Mouse (Mus musculus) retina, adult 2 months (tissue): ENCODE results near the gene Vps8.
A peak's percentile ranks its signal among the peaks of the same experiment; 100 is the strongest.

Experiments
- DNase-seq: peaks from one replicate; pipeline ENCODE4 v3.0.0-alpha.2; 2012; ENCODE audit warnings: low read depth, low spot score

Gene Vps8

DNA sequence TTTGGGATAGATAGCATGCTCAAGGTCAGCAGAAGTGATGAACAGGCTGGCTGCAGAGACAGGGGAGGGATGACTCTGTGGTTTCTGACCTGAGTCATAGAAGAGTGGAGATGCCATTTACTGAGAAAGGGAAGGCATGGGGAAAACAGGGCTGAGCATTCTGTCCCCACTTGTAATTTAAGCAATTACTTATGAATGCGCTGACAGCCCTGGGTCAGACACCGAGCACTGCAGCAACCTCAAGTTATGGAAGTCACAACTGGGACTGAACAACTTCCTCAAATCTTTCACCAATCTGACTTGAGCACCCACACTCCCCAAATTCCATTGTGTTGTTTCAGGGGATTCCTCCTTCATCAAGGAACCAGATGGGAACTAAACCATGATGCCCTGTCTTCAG lies 19.5 kb upstream of the Vps8 start:
- no peak for DNase-seq

DNA sequence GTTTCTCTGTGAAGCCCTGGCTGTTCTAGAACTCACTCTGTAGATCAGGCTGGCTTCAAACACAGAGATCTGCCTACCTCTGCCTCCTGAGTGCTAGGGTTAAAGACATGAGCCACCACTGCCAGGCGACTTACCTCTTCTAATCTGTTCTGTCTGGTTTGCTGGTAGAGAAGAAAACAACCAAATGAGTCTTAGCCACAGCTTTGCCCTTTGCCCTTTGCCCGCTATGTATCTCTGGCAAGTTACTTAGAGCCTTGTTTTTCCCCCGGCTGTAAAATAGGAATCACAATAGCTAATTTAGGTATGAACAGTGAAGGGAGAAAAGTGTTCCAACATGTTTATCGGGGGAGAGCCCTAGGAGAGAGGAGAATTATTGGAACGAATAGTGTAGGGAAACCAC lies 18.3 kb upstream of the Vps8 start:
- DNase-seq, result no peak

DNA sequence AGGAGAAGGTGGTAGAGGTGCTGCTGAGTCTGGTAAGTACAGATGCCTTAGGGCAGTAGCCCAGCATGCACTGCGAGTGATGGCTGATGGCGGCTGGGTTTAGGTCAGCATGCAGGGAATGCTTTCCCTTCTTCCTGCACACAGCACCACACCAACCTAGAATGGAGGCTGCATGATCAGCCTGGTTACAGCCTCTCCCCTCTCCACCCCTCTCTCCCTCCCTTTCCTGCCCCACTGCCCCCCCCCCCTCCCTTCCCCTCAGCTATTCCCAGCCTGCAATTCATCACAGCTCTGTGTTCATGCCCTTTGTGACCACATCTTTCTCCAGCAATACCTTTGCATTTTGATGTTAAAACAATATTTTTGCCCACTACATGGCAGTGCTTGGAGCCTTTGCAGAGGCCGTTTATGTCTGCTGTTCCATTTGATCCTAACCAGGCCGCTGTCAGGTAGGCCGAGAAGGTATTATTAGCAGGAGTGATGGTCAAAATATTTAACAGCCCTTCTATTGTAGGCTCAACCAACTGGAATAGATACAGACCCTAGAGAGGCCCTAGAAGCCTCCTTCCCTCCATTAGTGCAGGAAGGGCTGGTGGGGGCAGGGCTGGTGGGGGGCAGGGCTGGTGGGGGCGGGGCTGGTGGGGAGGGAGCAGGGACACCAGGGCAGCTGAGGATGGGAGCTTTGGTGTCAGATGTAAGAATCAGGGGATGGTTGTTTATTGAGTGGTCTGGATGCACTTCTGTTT lies 17.5 kb upstream of the Vps8 start:
- DNase-seq, result no peak

DNA sequence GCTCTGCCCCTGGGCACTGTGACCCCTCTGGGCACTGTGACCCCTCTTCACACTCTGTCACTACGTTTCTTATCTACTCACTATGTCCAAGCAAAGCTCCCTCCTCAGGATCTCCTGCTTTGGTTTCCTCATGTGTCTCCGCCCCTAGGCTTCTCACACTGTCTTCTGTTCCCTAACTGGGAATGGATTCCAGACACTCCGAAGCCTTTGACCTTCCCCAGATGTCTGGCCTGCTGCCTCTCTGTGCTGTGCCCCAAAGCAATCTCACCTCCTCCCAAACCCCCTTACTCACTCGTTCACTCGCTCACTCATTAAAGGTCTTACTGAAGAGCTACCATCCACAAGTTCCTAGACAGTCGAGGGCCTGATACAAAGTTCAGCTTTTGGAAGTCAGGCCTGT lies 16.8 kb upstream of the Vps8 start:
- no peak for DNase-seq

DNA sequence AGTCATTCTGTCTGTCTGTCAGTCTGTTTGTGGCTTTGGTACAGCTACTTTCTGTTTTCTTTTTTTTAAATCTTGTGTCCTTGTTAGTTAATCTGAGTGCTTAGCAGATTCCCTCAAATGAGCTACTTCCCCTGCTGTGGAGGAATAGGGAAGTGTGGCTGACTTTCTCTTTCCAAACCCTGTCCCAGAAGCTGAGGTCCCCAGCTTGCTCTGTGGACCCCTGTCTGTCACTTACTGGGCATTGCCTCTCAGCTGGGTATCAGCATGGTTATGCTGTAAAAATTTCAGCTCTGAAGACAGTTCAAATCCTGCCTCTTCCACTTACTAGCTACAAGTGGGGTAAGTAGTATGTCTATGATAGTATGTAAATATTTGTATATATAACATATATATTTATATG lies 11.1 kb upstream of the Vps8 start:
- DNase-seq, result no peak

DNA sequence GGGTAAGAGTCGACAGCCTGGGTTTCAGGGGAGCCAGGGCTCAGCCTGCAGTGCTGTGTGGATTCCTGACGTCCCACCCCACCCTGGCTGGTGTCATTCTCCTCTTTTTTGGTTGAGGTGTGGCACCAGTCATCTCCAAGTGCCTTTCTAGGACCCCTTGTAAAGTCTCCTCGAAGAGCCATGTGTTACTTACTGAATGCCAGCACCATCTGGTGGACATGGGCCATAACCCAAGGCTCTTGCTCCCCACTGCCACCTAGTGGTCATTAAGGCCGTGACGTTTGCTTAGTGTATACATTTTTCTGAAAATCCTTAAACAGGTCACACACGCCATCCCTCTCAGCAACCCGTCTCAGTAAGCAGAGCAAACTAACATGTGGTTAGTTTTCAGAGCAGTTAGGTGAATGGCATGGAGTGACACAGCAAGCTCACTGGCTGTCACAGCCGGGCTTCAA lies 10.3 kb upstream of the Vps8 start:
- DNase-seq, result peak; percentile 69

DNA sequence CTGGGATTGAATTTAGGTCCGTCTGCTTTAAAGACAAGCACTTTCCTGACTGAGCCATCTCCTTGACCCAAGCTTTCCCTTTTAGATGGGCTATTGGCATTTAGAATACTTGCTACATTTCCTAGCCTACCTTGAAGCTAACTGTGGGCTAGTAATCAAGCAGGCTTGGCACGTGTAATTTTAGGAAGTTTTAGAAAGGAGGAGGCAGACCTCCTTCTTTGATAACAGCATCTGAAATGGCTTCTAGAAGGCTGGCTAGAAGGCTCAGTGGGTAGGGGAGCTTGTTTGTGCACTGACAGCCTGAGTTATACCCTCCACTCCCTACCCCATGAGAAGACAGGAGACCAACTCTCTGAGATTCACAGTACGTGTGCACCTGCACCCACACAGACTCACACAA lies 9.1 kb upstream of the Vps8 start:
- no peak for DNase-seq

DNA sequence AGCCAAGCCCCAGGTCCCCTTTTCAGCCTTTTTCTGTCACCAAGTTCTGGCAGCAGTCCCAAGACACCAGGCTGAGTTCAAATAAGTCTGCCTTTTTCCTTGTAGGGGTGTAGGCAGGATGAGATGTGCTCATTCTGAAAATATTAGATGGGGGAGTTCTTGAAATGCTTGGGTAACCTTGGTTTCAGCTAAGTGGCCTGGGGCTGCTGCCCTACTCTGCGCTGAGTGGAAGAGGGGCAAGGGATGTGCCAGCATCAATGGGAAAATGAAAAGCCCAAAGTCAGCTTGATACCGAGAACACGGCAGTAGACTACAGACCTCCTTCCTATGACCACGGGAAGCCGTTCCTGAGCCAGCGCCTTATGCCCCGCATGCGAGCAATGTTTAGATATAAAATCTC lies 7.8 kb upstream of the Vps8 start:
- DNase-seq, result no peak

DNA sequence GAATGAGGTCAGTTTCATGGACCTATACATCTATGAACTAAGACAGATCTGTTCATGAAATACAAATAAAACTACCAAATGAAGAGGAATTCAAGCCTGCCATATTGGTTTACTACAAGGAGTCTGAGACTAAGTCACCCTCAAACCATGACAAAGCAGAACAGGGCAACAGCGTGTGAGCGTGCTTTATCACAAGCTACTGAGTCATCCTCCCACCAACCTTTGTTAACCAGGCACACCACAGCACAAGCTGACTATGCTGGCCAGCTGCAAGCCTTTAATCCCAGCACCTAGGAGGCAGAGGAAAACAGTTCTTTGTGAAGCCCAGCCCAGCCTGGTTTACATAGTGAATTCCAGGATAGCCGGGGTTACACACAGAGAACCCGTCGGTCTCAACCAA lies 4.9 kb upstream of the Vps8 start:
- no peak for DNase-seq

DNA sequence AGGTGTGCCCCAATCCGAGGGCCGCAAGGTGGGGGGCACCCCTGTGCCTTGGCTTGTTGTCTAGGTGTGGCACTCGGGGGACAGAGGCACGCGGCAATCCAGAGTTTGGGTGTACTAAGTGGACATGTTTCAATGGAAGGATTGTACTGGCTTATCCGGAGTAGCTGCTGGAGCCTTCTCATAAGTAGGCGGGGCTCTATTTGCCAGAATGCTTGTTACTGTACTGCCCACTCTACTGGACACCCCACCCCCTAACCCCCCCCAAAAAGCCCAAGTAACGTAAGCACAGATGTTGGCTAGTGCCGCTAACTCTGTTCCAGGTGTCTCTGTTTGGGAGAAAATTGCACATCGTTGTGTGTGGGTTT lies 610 bp downstream of the Vps8 start:
- peak; percentile 38 for DNase-seq

DNA sequence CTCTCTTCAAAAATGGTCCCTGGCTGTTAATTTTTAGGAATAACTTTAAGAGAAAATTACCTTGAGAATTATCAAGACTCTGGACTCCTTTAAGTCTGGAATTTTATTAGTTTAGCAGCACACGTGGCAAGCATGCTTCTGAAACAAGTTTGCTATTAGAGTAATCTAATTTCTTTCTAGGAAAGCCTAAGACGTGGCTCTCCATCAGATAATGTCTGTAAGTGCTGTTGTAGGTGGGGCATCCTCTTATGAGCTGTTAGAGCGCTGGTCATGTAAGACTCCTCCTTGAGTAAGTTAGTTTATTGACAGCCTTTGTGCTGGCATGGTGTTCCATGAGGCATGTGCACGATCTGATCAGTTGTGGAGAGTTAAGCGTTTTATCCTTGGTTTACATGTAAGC lies 5.2 kb downstream of the Vps8 start:
- DNase-seq, result no peak

DNA sequence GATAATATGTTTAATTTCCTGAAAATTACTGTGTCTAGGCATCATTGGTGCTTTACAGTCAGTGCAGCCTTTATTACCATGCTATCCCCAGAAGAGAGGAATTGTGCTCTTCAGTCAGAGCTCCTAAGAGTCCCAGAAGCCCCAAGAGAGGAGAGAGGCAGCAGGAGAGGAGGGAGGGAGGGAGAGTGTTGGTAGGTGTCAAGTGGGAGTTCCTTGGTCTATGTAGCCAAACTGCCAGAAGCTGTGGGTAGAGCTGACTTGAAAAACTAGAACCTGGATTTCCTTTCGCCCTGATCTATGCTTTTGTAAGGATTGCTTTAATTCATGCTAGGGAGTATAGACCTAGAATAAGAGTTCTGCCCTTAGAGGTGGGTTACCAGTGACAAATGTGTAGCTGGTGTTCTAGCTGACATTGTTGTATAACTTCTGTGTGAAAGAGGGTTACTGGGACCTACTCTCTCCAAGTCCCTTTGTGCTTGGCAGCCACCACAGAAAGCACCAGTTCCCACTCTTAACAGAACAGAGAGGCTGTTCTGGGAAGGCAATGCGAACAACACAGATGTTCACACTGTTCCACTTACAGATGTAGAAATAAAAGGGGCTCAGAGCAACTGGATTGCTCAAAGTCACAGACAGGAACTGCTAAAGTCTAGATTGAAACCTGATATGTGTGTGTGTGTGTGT lies 7.6 kb downstream of the Vps8 start:
- no peak for DNase-seq

DNA sequence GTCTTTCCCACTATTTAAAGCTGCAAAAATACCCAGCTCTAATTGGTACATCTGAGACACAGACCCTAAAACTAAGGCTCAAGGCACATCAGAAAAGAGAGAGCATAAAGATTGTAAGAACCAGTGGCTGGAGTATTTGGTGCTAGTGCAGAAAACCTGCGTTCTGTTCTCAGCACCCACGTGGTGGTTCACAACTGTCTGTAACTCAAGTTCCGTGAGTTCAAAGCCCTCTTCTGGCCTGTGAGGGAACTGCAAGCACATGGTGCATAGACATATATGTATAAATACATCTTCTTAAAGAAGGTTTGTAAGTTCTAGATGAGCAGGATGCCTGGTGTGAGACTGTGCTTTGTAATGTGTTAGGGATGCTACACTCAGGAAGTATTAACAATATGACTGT lies 8.7 kb downstream of the Vps8 start:
- no peak for DNase-seq

DNA sequence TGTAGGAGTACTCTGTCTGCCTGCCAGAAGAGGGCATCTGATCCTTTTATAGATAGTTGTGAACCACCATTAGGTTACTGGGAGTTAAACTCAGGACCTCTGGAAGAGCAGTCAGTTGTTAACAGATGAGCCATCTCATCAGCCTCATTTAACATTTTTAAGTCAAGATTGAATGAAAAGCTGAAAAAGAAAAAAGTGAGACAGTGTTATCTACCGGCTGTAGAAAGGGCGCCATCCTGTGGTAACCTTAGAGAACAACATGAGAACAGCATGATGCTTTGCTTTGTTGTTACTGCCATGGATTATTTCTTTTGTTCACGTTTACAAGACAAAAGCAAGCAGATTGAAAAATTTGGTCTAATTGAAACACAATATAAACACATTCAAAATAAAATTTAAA lies 10.6 kb downstream of the Vps8 start:
- DNase-seq, result no peak

DNA sequence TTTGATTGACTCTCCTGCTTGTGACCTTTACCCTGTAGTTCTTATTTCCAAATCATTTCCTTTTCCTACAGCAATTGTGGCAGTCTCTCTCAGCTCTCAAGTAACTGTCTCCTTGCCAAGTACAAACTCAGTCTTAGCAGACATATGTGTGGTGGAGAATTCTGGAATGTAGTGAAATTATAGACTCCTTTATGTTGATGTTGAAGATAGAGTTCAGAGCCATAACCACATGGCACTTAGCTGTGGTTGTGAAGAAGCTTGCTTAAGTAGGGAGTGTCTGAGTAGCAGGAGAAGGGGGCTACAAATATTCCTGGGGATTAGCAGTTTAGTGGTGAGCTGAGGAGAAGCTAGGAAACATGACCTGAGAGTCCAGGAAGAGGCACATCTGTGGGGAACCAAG lies 18.1 kb downstream of the Vps8 start:
- no peak for DNase-seq

DNA sequence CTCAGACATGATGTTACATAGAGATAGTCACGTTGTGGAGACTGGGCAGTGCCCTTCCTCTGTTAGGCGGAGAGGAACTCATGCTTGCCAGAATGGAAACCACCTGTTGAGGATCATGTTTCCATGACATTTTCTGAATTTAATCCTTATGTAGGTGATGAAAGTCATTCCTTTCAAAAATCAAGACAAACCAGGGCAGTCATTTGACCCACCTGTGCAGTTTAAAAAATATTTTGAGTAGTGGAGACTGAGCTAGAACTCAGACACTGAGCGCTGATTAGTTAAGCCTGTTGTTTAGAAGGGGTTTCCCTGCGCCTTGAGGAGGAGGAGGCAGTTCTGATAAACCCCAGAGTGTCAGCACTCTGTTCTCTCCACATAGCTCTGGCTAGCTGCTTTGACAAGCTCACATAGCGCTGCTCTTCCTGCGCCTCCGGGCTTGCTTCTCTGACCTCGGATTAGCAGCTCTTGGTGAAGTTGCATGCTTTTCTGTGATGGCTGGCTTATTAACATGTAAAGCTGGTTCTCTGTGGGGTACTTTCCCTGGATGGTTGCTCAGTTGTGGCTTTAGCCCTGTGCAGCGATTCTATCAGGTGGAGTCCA lies 22.2 kb downstream of the Vps8 start:
- no peak for DNase-seq

DNA sequence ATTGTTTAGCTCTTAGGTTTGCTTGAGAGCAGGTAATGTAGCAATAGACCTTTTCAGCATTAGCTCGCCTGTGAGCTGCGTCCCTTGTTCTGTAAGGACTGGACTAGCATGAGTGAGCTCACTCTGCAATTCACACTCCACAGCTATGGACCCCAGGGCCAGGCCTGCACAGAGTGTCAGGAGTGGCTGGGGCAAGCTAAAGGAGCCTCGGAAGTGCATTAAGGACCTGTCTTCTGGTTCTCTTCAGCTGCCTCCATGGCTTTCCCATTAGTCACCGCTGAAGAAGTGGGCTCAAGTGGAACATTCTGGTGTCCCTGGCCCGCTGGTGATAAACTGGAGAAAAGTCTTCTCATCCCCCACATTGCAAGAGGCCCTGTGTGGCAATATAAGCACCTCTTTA lies 24.5 kb downstream of the Vps8 start:
- DNase-seq, result no peak

DNA sequence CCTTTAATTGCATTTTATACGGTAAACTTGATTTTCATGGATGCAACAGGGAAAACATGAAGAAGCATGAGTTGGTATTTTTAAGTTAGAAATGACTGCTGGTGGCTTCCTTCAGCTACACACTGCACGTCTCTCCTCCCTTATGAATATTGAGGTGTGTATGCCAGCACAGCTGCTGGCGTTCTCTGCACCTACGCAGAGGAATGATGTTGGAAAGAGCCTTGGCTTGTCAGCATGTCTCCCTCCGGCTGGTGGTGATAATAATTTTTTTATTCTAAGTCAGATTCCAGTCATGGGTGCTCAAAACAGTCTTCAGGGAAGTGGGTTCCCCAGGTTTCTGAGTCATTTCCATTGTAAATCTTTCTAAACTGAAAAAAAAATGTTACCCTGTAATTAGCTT lies 25.5 kb downstream of the Vps8 start:
- DNase-seq, result no peak

DNA sequence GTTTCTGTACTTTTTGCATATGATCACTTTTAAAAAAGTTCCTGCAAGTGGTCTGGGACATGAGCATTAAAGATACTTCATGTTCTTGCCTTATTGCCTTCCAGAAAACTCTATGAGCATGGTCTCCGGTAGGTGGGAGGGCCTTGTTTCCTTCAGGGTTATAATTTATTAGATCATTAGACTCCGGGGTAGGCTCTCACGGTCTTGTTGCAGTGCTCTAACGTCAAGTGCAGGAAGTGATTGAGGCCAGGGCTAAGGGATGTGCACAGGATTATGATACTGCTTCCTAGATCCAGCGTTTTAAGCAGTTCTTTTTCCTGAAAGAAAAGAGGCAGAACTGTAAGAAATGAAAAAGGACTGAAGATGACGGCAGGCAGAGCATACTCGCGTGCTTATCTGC lies 27.0 kb downstream of the Vps8 start:
- DNase-seq, result no peak

DNA sequence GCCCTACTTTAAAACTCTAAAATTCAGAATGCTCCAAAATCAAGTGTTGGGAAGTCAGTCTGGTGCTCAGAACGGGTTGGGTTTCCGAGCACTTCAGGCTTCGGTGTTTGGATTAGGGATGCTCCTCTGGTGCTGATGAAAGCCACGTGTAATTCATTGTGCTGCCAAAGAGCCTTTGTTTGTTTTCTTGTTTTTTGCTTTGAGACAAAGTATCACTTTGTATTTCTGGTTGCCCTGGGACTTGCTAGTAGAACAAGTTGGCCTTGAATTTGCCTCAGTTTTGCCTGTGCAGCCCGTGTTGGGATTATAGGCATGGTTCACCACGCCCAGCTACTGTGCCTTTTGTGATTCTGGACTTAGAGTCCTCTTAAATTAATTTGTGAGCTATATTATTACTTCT lies 29.7 kb downstream of the Vps8 start:
- DNase-seq, result no peak

DNA sequence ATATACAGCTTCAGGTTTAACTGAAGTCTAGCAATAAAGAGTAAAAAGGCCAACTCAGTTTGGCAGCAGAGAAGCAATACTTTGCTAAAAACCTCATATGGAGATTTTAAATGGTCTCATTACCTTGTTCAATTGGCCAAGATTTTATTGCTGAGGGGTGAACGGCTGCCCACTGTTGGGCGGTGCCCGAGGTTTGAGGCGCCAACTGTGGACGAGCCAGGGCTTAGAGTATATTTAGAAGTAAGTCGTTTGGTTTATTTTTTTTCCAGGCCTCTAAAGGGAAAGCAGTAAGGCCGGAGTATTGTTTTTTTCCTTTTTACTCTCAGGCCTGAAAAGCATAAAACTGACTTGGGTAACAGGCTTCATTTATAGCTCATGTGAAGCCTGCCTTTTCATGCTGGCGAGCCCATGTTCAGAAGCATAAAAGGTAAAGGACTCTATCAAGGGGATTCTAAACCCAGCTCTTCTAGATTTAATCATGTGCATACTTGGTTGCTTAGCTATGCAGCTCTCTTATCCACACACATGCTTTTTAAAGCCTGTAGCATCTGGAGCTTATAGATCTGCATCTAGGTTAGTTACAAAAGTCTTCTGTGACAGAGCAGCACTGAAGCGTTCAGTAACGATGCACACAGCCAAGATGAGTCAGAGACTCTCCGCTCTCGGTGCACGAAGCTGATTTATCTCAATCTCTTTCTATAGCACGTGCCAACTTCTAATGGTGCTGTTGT lies 34.9 kb downstream of the Vps8 start:
- DNase-seq, result no peak

DNA sequence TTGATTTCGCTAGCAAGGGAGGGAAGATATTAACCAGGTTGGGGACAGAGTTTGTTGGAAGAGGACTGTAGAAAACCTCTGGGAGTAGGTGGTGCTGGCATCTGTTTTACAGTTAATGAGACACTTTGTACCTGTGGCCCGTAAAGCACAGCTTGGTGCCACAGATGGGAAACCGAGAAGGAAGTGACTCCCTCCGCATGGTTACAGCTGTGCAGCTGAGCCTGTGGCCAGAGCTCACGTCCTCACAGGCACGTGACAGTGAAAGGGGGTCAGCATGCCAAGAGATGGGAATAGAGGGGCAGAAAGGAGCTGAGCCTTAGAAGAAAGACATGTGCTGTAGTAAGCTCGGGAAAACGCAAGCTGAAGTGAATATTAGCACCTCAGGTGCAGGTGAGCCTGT lies 43.0 kb downstream of the Vps8 start:
- no peak for DNase-seq

DNA sequence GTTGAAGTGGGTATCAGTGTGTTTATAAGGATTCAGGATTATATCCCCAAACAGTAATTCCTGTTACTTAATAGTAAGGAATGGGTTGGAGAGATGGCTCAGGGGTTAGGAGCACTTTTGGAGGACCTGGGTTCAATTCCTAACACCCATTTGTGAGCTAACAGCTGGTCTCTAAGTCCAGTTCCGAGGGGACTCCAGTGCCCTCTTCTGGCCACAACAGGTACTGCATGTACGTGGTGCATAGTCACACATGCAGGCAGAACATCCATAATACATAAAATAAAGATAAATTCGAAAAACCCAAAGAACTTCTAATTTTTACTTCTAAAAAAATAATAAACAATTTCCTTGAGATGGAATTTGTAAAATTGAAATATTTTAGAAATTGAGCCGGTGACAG lies 47.5 kb downstream of the Vps8 start:
- DNase-seq, result no peak
